9 mouse cellular contexts compared by ENCODE assay signal in the genomic region with DNA sequence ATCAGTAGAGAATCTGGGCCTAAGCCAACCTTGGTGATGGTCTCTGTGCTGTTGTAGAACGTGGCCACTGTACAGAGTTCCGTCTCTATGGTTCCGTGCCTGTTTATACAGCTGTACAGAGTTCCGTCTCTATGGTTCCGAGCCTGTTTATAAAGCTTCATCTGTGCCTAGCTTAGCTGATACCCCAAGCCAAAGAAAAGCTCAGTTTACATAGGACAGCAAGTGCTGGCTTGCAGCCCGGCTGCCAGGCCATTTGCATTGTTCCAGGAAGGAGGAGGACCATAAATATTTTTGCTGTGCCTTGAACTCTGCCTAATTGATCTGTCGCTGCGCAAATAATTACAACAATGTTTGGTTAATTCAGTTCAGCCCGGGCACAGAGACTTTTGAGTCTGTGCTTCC. TPM values are rescaled to one million over a fixed set of nuclear protein-coding genes. Genes with fewer than 3 reads are reported as not detected.
DNase-seq lines count a peak whose midpoint lies in the region; ATAC-seq and TF ChIP-seq lines count a peak whose summit lies in the region.
"Had no signal": no experiment of that assay in that cellular context is flagged by ENCODE, and none has a peak within 500 bp of the region (broad histone marks: within the 10 kb centered on the region; RNA-seq: fewer than 3 reads in every experiment).

No protein-coding gene starts in this region.

- no peak overlapping the region for H3K9ac ChIP-seq in forebrain, embryonic 12.5 days
- peak overlapping the region; percentile 58 for H3K9ac ChIP-seq in liver, adult 2 months (ENCODE audit: low read depth, low read length)
- H3K9ac ChIP-seq in midbrain, postnatal 0 days (replicated peaks; ENCODE audit: low read length, poor library complexity, severe bottlenecking) = no peak overlapping the region

- no peak for TF ChIP-seq POLR2A in liver, adult 2 months (IDR thresholded peaks at IDR 0.05; ENCODE audit: extremely low read depth, insufficient read depth, low read length)
- TF ChIP-seq POLR2A in testis, adult 2 months (IDR thresholded peaks at IDR 0.05; ENCODE audit: control insufficient read depth, low read depth, low read length) = no peak

- no peaks in the 10 kb centered on the region for H3K36me3 ChIP-seq in forebrain, embryonic 12.5 days (replicated peaks)
- no peaks in the 10 kb centered on the region for H3K36me3 ChIP-seq in liver, adult 2 months (ENCODE audit: control insufficient read depth, insufficient read depth, low read length)
- no peaks in the 10 kb centered on the region for H3K36me3 ChIP-seq in midbrain, postnatal 0 days (ENCODE audit: insufficient read depth, low read length)
- H3K36me3 ChIP-seq in testis, adult 2 months (ENCODE audit: control insufficient read depth, insufficient read depth, low read length) = no peaks in the 10 kb centered on the region

- TF ChIP-seq CTCF in liver, adult 2 months (IDR thresholded peaks at IDR 0.05; ENCODE audit: low read depth, low read length) = no peak
- no peak for TF ChIP-seq CTCF in midbrain, postnatal 0 days (IDR thresholded peaks at IDR 0.05)
- no peak for TF ChIP-seq CTCF in testis, adult 2 months (IDR thresholded peaks at IDR 0.05; ENCODE audit: control insufficient read depth, insufficient read depth, insufficient replicate concordance, low read depth, low read length)

- no peaks in the 10 kb centered on the region for H3K9me3 ChIP-seq in forebrain, embryonic 12.5 days
- no peaks in the 10 kb centered on the region for H3K9me3 ChIP-seq in midbrain, postnatal 0 days (ENCODE audit: low read length)

- no peak overlapping the region for H3K27ac ChIP-seq in forebrain, embryonic 12.5 days
- H3K27ac ChIP-seq in liver, adult 2 months (replicated peaks; ENCODE audit: insufficient read depth, low read depth, low read length) = peak overlapping the region; percentile 79
- H3K27ac ChIP-seq in midbrain, postnatal 0 days (ENCODE audit: low read depth, low read length) = 0 out of 2 replicates have a peak overlapping the region, but pooled peaks have one; percentile 14
- H3K27ac ChIP-seq in testis, adult 2 months (ENCODE audit: control insufficient read depth, insufficient read depth, low read depth, low read length) = peak overlapping the region; percentile 14

- 40% methylated on average over 9 of the region's 9 CpGs for WGBS in forebrain, embryonic 12.5 days
- WGBS in liver, adult 2 months = 16% methylated on average over 9 of the region's 9 CpGs
- 37% methylated on average over 9 of the region's 9 CpGs for WGBS in midbrain, postnatal 0 days

- peak overlapping the region; percentile 32 for H3K4me2 ChIP-seq in forebrain, embryonic 12.5 days
- peak overlapping the region; percentile 37 for H3K4me2 ChIP-seq in midbrain, postnatal 0 days (ENCODE audit: low read depth, low read length, poor library complexity, severe bottlenecking)

- intact Hi-C loops in heart, postnatal 10 days (cut with DNase I) = no loop called here

- H3K27me3 ChIP-seq in forebrain, embryonic 12.5 days = no peaks in the 10 kb centered on the region
- H3K27me3 ChIP-seq in liver, adult 2 months (ENCODE audit: control insufficient read depth, insufficient read depth, low read length) = no peaks in the 10 kb centered on the region
- no peaks in the 10 kb centered on the region for H3K27me3 ChIP-seq in midbrain, postnatal 0 days (ENCODE audit: insufficient read depth, low read length)
- no peaks in the 10 kb centered on the region for H3K27me3 ChIP-seq in testis, adult 2 months (ENCODE audit: control insufficient read depth, insufficient read depth, low read length)

- no peaks in the 10 kb centered on the region for H3K79me2 ChIP-seq in liver, adult 2 months (ENCODE audit: control insufficient read depth, insufficient read depth, low read length)

- H3K4me1 ChIP-seq in forebrain, embryonic 12.5 days = peaks cover 8% of the 10 kb centered on the region
- H3K4me1 ChIP-seq in liver, adult 2 months (ENCODE audit: control insufficient read depth, insufficient read depth, low read length) = peaks cover 12% of the 10 kb centered on the region
- H3K4me1 ChIP-seq in midbrain, postnatal 0 days (ENCODE audit: insufficient read depth, low read length) = no peaks in the 10 kb centered on the region
- H3K4me1 ChIP-seq in testis, adult 2 months (ENCODE audit: control insufficient read depth, insufficient read depth, low read length) = peaks cover 4% of the 10 kb centered on the region; the same call in 1 of the 2 replicates

- peak; percentile 69 for ATAC-seq in forebrain, embryonic 12.5 days (ENCODE audit: low FRiP score)
- peak; percentile 88 for ATAC-seq in midbrain, postnatal 0 days (ENCODE audit: low FRiP score)

- DNase-seq in cerebellum, adult 11 months = peak; percentile 7
- DNase-seq in heart, postnatal 10 days = peak; percentile 40
- peak; percentile 52 to 70 for DNase-seq in kidney, postnatal 25 days
- peak; percentile 100 for DNase-seq in liver, adult 2 months (ENCODE audit: extremely low read depth, low read depth, low spot score)
- peak; percentile 89 for DNase-seq in midbrain, postnatal 0 days (ENCODE audit: low spot score)
- no peak for DNase-seq in yolk sac, embryonic 10.5 days (ENCODE audit: low spot score)

- H3K4me3 ChIP-seq in forebrain, embryonic 12.5 days (replicated peaks) = no peak overlapping the region
- peak overlapping the region; percentile 53 for H3K4me3 ChIP-seq in liver, adult 2 months (ENCODE audit: insufficient read depth, low read depth, low read length)
- peak overlapping the region; percentile 12; the same call in 1 of the 2 replicates for H3K4me3 ChIP-seq in midbrain, postnatal 0 days (ENCODE audit: low read depth, low read length)
- peak overlapping the region; percentile 77 for H3K4me3 ChIP-seq in testis, adult 2 months (ENCODE audit: control insufficient read depth, low read depth, low read length)

RNA-seq across cellular contexts. Expression of gene A2ml1, which starts 15.7 kb away (rescaled TPM):
- polyA plus RNA-seq in forebrain, embryonic 12.5 days (2016; fragmentation: Nextera tagmentation; extraction: Ambion mirVana) = 0.57 and 1.2 TPM in 2 replicates
- total RNA-seq in heart, postnatal 10 days (2021) = not detected
- total RNA-seq in liver, adult 2 months (2014; rRNA removed) = 3.8 and 8.8 TPM in 2 replicates
- 3.7 and 7.5 TPM in 2 replicates for polyA plus RNA-seq in liver, adult 2 months (2012; rRNA removed)
- 0.16 and 0.28 TPM in 2 replicates for total RNA-seq in midbrain, postnatal 0 days (2014; rRNA removed)
- 7.4 and 7.9 TPM in 2 replicates for polyA plus RNA-seq in midbrain, postnatal 0 days (2015; fragmentation: Nextera tagmentation; extraction: Ambion mirVana)
- 0.17 and 0.87 TPM in 2 replicates for polyA plus RNA-seq in testis, adult 2 months (2012; rRNA removed)
- total RNA-seq: neutrophil, adult 5-6 weeks had no signal

RNA-seq across cellular contexts. Expression of gene Klrb1a, which starts 26.2 kb away (rescaled TPM):
- not detected in 2 replicates for polyA plus RNA-seq in forebrain, embryonic 12.5 days (2016; fragmentation: Nextera tagmentation; extraction: Ambion mirVana)
- not detected for total RNA-seq in heart, postnatal 10 days (2021)
- not detected in 2 replicates for total RNA-seq in liver, adult 2 months (2014; rRNA removed)
- not detected in 2 replicates for polyA plus RNA-seq in liver, adult 2 months (2012; rRNA removed)
- not detected in 2 replicates for total RNA-seq in midbrain, postnatal 0 days (2014; rRNA removed)
- not detected in 2 replicates for polyA plus RNA-seq in midbrain, postnatal 0 days (2015; fragmentation: Nextera tagmentation; extraction: Ambion mirVana)
- polyA plus RNA-seq in testis, adult 2 months (2012; rRNA removed) = 0.19 TPM in 1 of 2 replicates, not detected in the other
- total RNA-seq: neutrophil, adult 5-6 weeks had no signal
